Mouse (Mus musculus) G1E (cell line): ENCODE results near the gene Mrpl54. TPM values are rescaled to one million over a fixed set of nuclear protein-coding genes. Genes with fewer than 3 reads are reported as not detected.
"Not testable (repeated sequence)": the region's sequence is repeated elsewhere in the genome, so short reads cannot be mapped to it uniquely, and the experiment has no call there.

ENCODE experiments used
- ATAC-seq: 2 replicates; pipeline ENCODE4 v1.8.0; 2016; ENCODE audit warnings: mild to moderate bottlenecking; ENCODE audit not compliant: insufficient number of reproducible peaks, poor library complexity, low FRiP score, severe bottlenecking; ENCODE audit errors: extremely low read depth
- DNase-seq: peaks from one replicate; pipeline ENCODE4 v3.0.0; 2012; ENCODE audit warnings: low spot score
- H3K27me3 ChIP-seq: 2 replicates; pipeline ENCODE4 v1.6.1; 2012; ENCODE audit warnings: mild to moderate bottlenecking, low read length, inconsistent platforms; ENCODE audit not compliant: insufficient read depth
- H3K36me3 ChIP-seq: replicated peaks from 2 replicates; pipeline ENCODE3; 2012; ENCODE audit warnings: mild to moderate bottlenecking, inconsistent platforms
- H3K4me1 ChIP-seq: 2 replicates; pipeline ENCODE4 v1.6.1; 2012; ENCODE audit warnings: low read depth, low read length, inconsistent platforms, mixed read lengths; ENCODE audit not compliant: insufficient read depth
- H3K4me3 ChIP-seq: 2 replicates; pipeline ENCODE4 v1.5.1; 2012; ENCODE audit warnings: low read depth, mild to moderate bottlenecking, inconsistent platforms, low read length, moderate library complexity, mixed read lengths
- H3K9me3 ChIP-seq: replicated peaks from 2 replicates; pipeline ENCODE4 v1.6.1; 2012; ENCODE audit warnings: inconsistent platforms
- CTCF ChIP-seq: IDR thresholded peaks from 2 replicates; pipeline ENCODE4 v1.5.1; 2012; ENCODE audit warnings: low read depth, low read length, inconsistent platforms, mixed read lengths
- GATA1 ChIP-seq: IDR thresholded peaks from 2 replicates; pipeline ENCODE4 v1.6.1; 2012; ENCODE audit warnings: borderline replicate concordance, low read length, inconsistent platforms, mixed read lengths
- GATA2 ChIP-seq: IDR thresholded peaks from 2 replicates; pipeline ENCODE4 v1.6.1; 2012; ENCODE audit warnings: low read depth, low read length, inconsistent platforms, borderline replicate concordance
- POLR2AphosphoS5 ChIP-seq: IDR thresholded peaks from 2 replicates; pipeline ENCODE4 v1.6.1; 2012; ENCODE audit warnings: low read depth, low read length, inconsistent platforms; ENCODE audit not compliant: insufficient replicate concordance
- TAL1 ChIP-seq: conservative IDR thresholded peaks from 2 replicates; pipeline ENCODE4 v1.6.1; 2012; ENCODE audit warnings: low read depth, low read length, inconsistent platforms, mixed read lengths
- polyA plus RNA-seq: library from polyadenylated mRNA; stranded (reverse); fragments of >175 nt; gene quantifications from 2 replicates; pipeline ENCODE4 v1.2.3, GENCODE M21; 2012
- total RNA-seq, 2 experiments: library from RNA; stranded (forward) in 1 of 2; stranded (reverse) in 1 of 2; fragments of 200-1000 nt in 1 of 2; fragments of >200 nt in 1 of 2; fragmentation: Nextera tagmentation in 1 of 2; gene quantifications; 2 replicates each; pipeline ENCODE4 v1.2.3; 2014 to 2017

The Mrpl54 gene
- total and polyA plus RNA-seq, 3 experiments = 75.6 to 612 (median 186) TPM

DNA sequence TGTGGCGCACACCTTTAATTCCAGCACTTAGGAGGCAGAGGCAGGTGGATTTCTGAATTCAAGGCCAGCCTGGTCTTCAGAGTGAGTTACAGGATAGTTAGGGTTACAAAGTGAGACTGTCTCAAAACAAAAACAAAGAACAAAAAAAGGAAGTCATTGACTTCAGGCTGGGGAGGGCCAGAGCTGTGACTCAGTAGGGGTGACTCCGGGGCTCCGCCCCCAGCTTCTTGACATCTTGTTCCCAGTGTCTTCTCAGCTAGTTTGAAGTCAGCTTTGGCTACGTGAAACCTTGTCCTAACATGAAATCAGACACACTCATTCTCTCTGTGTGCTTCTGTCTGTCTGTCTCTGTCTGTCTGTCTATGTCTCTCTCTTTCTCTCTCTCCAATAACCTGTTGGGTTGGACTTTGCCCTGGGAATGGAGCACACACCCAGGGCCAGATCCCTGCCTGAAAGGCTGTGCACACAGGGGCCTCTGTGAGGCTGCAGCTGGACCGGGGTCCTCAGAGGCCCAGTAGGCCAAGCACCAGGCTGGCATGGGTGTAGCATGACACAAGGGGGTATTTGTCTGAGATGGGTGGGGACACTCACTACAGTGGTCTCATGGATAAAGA lies 45.2 kb downstream of the Mrpl54 start:
- TF ChIP-seq GATA1 (no peak), POLR2AphosphoS5 (no peak), CTCF (no peak), GATA2 (no peak), TAL1 (no peak)
- peak; percentile 49 for DNase-seq
- Histone ChIP-seq H3K36me3 (no peaks in the 10 kb centered on the region), H3K4me3 (no peak overlapping the region), H3K27me3 (peaks cover 24% of the 10 kb centered on the region), H3K4me1 (peaks cover 18% of the 10 kb centered on the region), H3K9me3 (no peaks in the 10 kb centered on the region)
- ATAC-seq = no peak

DNA sequence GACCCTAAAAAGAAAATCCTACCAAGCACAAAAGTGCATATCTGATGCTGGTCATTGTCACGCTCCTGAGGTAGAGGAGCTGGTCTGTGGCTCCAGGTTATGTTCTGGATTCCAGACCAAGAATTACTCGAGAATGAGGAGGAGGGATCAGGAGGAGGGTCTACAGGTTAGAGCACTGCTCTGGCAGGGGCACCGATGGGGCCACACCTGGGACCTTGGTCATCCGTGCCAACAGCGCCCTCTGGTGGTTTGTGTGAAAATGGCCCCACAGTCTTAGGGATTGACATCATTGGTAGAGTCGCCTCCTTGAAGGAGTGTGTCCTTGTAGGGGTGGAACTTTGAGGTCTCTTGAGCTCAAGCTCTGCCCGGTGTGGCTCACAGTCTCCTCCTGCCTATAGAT lies 48.8 kb downstream of the Mrpl54 start:
- ATAC-seq (no peak), DNase-seq (peak; percentile 59)
- no peak for TF ChIP-seq GATA1
- no peak for TF ChIP-seq GATA2
- TF ChIP-seq POLR2AphosphoS5 = no peak
- peak; percentile 75 for TF ChIP-seq CTCF
- no peak for TF ChIP-seq TAL1
- Histone ChIP-seq H3K4me3 (no peak overlapping the region), H3K36me3 (no peaks in the 10 kb centered on the region), H3K27me3 (peaks cover 40% of the 10 kb centered on the region), H3K4me1 (peaks cover 18% of the 10 kb centered on the region), H3K9me3 (no peaks in the 10 kb centered on the region)

DNA sequence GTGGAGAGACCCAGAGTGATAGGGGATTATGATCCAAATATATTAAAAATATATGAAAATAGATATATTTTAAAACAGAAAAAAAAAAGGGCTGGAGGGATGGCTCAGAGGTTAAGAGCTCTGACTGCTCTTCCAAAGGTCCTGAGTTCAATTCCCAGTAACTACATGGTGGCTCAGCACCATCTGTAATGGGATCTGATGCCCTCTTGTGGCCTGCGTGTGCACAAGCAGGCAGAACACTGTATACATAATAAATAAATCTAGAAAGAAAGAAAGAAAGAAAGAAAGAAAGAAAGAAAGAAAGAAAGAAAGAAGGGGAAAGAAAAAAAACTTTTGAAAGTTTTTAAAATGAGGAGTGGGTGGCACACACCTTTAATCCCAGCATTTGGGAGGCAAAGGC lies 49.5 kb downstream of the Mrpl54 start:
- not testable (repeated sequence) for H3K9me3 ChIP-seq, H3K36me3 ChIP-seq, H3K4me3 ChIP-seq, ATAC-seq, DNase-seq
- TF ChIP-seq CTCF = 0 out of 2 replicates have a peak, but pooled peaks have one; percentile 2
- Histone ChIP-seq H3K4me1 (peaks cover 18% of the 10 kb centered on the region), H3K27me3 (peaks cover 45% of the 10 kb centered on the region)

DNA sequence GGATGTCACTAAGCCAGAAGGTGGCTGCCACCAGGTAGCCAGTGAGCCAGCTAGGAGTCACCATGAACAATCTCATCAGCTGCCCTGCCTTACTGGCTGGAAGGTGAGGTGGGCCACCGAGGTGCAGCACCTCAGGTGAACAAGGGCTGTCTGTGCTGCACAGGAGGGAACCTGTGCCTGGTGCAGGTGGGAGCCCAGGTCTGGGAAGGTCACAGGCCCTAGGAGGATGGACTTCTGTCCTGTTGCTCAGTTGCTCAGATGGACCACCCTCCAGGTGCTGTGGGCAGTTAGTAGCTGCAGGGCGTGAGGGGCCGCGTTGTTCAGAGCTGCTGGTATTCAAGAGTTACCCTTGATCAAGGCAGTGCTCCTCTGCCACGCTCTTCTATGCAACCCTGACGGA lies 49.9 kb downstream of the Mrpl54 start:
- no peak for DNase-seq

DNA sequence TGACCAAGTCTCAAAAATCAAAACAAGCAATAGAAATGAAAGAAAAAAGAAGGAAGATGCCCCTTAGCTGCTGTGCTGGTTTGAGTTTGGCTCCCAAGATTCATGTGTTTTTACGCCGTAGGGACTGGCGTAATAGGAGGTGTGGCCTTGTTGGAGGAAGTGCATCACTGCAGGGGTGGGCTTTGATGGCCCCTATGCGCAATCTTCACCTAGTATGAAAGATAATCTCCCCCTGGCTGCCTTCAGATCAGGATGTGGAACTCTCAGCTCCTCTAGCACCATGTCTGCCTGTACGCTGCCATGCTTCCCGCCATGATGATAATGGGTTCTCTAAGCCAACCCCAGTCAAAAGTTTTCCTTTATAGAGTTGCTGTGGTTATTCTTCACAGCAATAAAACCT lies 50.5 kb downstream of the Mrpl54 start:
- Histone ChIP-seq H3K27me3 (peaks cover 46% of the 10 kb centered on the region), H3K4me1 (peaks cover 12% of the 10 kb centered on the region)

More for the DNA sequence above, 49.9 kb downstream of the Mrpl54 start:
- Histone ChIP-seq H3K9me3 (no peaks in the 10 kb centered on the region), H3K4me1 (peaks cover 17% of the 10 kb centered on the region), H3K36me3 (no peaks in the 10 kb centered on the region), H3K27me3 (peaks cover 46% of the 10 kb centered on the region), H3K4me3 (no peak overlapping the region)
- TF ChIP-seq POLR2AphosphoS5 (no peak), TAL1 (no peak), CTCF (no peak), GATA1 (no peak), GATA2 (no peak)
- ATAC-seq = no peak

More for the DNA sequence above, 50.5 kb downstream of the Mrpl54 start:
- Histone ChIP-seq H3K4me3 (no peak overlapping the region), H3K9me3 (no peaks in the 10 kb centered on the region), H3K36me3 (no peaks in the 10 kb centered on the region)
- no peak for DNase-seq
- no peak for ATAC-seq
- no peak for TF ChIP-seq POLR2AphosphoS5
- no peak for TF ChIP-seq CTCF

Other genes starting within 250 kb of the Mrpl54 start
Only the 20 nearest of the 33 such genes appear.
- 28.6 and 34.4 TPM in 2 replicates for gene Pias4, start 99.0 kb downstream of the Mrpl54 start, total RNA-seq (2014; fragmentation: Nextera tagmentation)
- 21.2 and 24.8 TPM in 2 replicates for gene Pias4, start 99.0 kb downstream of the Mrpl54 start, total RNA-seq (2017)
- gene Pias4, start 99.0 kb downstream of the Mrpl54 start, polyA plus RNA-seq = 62.7 and 70.5 TPM in 2 replicates
- gene Eef2, start 90.3 kb downstream of the Mrpl54 start, total RNA-seq (2014; fragmentation: Nextera tagmentation) = 1,577 and 1,715 TPM in 2 replicates
- gene Eef2, start 90.3 kb downstream of the Mrpl54 start, total RNA-seq (2017) = 1,676 and 1,695 TPM in 2 replicates
- gene Eef2, start 90.3 kb downstream of the Mrpl54 start, polyA plus RNA-seq = 2,355 and 3,878 TPM in 2 replicates
- 34.2 and 43.3 TPM in 2 replicates for gene Dapk3, start 83.9 kb downstream of the Mrpl54 start, total RNA-seq (2014; fragmentation: Nextera tagmentation)
- 39.3 and 40.8 TPM in 2 replicates for gene Dapk3, start 83.9 kb downstream of the Mrpl54 start, total RNA-seq (2017)
- gene Dapk3, start 83.9 kb downstream of the Mrpl54 start, polyA plus RNA-seq = 69.8 and 96.7 TPM in 2 replicates
- gene 4930442H23Rik, start 83.1 kb downstream of the Mrpl54 start, total RNA-seq (2014; fragmentation: Nextera tagmentation) = not detected in 2 replicates
- not detected in 2 replicates for gene 4930442H23Rik, start 83.1 kb downstream of the Mrpl54 start, total RNA-seq (2017)
- not detected in 2 replicates for gene 4930442H23Rik, start 83.1 kb downstream of the Mrpl54 start, polyA plus RNA-seq
- gene Nmrk2, start 64.9 kb downstream of the Mrpl54 start, total RNA-seq (2014; fragmentation: Nextera tagmentation) = not detected in 2 replicates
- gene Nmrk2, start 64.9 kb downstream of the Mrpl54 start, total RNA-seq (2017) = not detected in 2 replicates
- gene Nmrk2, start 64.9 kb downstream of the Mrpl54 start, polyA plus RNA-seq = not detected in 2 replicates
- gene Atcay, start 36.1 kb downstream of the Mrpl54 start, total RNA-seq (2014; fragmentation: Nextera tagmentation) = not detected in 2 replicates
- gene Atcay, start 36.1 kb downstream of the Mrpl54 start, total RNA-seq (2017) = 0.06 and 0.11 TPM in 2 replicates
- not detected in 2 replicates for gene Atcay, start 36.1 kb downstream of the Mrpl54 start, polyA plus RNA-seq
- 7.0 and 7.1 TPM in 2 replicates for gene Zfr2, start 33.8 kb downstream of the Mrpl54 start, total RNA-seq (2014; fragmentation: Nextera tagmentation)
- 2.6 and 3.2 TPM in 2 replicates for gene Zfr2, start 33.8 kb downstream of the Mrpl54 start, total RNA-seq (2017)
- 1.8 and 1.9 TPM in 2 replicates for gene Zfr2, start 33.8 kb downstream of the Mrpl54 start, polyA plus RNA-seq
- not detected in 2 replicates for gene Matk, start 14.0 kb downstream of the Mrpl54 start, total RNA-seq (2014; fragmentation: Nextera tagmentation)
- 0.05 and 0.06 TPM in 2 replicates for gene Matk, start 14.0 kb downstream of the Mrpl54 start, total RNA-seq (2017)
- 0.07 TPM in 1 of 2 replicates, not detected in the other for gene Matk, start 14.0 kb downstream of the Mrpl54 start, polyA plus RNA-seq
- 36.2 and 44.6 TPM in 2 replicates for gene Apba3, start within 50 bp of the Mrpl54 start, total RNA-seq (2014; fragmentation: Nextera tagmentation)
- gene Apba3, start within 50 bp of the Mrpl54 start, total RNA-seq (2017) = 27.9 and 38.9 TPM in 2 replicates
- gene Apba3, start within 50 bp of the Mrpl54 start, polyA plus RNA-seq = 113 and 130 TPM in 2 replicates
- 0.44 TPM in 1 of 2 replicates, not detected in the other for gene Tjp3, start 24.6 kb upstream of the Mrpl54 start, total RNA-seq (2014; fragmentation: Nextera tagmentation)
- 1.8 and 1.9 TPM in 2 replicates for gene Tjp3, start 24.6 kb upstream of the Mrpl54 start, total RNA-seq (2017)
- gene Tjp3, start 24.6 kb upstream of the Mrpl54 start, polyA plus RNA-seq = 1.4 and 1.6 TPM in 2 replicates
- gene Pip5k1c, start 26.0 kb upstream of the Mrpl54 start, total RNA-seq (2014; fragmentation: Nextera tagmentation) = 58.0 and 62.2 TPM in 2 replicates
- 58.8 and 66.6 TPM in 2 replicates for gene Pip5k1c, start 26.0 kb upstream of the Mrpl54 start, total RNA-seq (2017)
- gene Pip5k1c, start 26.0 kb upstream of the Mrpl54 start, polyA plus RNA-seq = 266 and 331 TPM in 2 replicates
- 9.0 and 11.4 TPM in 2 replicates for gene Cactin, start 54.2 kb upstream of the Mrpl54 start, total RNA-seq (2014; fragmentation: Nextera tagmentation)
- gene Cactin, start 54.2 kb upstream of the Mrpl54 start, total RNA-seq (2017) = 23.5 and 23.9 TPM in 2 replicates
- 77.9 and 80.5 TPM in 2 replicates for gene Cactin, start 54.2 kb upstream of the Mrpl54 start, polyA plus RNA-seq
- not detected in 2 replicates for gene Tbxa2r, start 61.8 kb upstream of the Mrpl54 start, total RNA-seq (2014; fragmentation: Nextera tagmentation)
- 0.06 TPM in 1 of 2 replicates, not detected in the other for gene Tbxa2r, start 61.8 kb upstream of the Mrpl54 start, total RNA-seq (2017)
- gene Tbxa2r, start 61.8 kb upstream of the Mrpl54 start, polyA plus RNA-seq = 0.06 TPM in 1 of 2 replicates, not detected in the other
- gene Gipc3, start 76.3 kb upstream of the Mrpl54 start, total RNA-seq (2014; fragmentation: Nextera tagmentation) = not detected in 2 replicates
- gene Gipc3, start 76.3 kb upstream of the Mrpl54 start, total RNA-seq (2017) = 0.11 TPM in 1 of 2 replicates, not detected in the other
- not detected in 2 replicates for gene Gipc3, start 76.3 kb upstream of the Mrpl54 start, polyA plus RNA-seq
- gene Hmg20b, start 83.5 kb upstream of the Mrpl54 start, total RNA-seq (2014; fragmentation: Nextera tagmentation) = 36.7 and 39.2 TPM in 2 replicates
- 12.0 and 21.9 TPM in 2 replicates for gene Hmg20b, start 83.5 kb upstream of the Mrpl54 start, total RNA-seq (2017)
- 142 and 193 TPM in 2 replicates for gene Hmg20b, start 83.5 kb upstream of the Mrpl54 start, polyA plus RNA-seq
- 14.3 and 14.4 TPM in 2 replicates for gene Mfsd12, start 90.6 kb upstream of the Mrpl54 start, total RNA-seq (2014; fragmentation: Nextera tagmentation)
- gene Mfsd12, start 90.6 kb upstream of the Mrpl54 start, total RNA-seq (2017) = 13.1 and 14.6 TPM in 2 replicates
- 46.7 and 48.2 TPM in 2 replicates for gene Mfsd12, start 90.6 kb upstream of the Mrpl54 start, polyA plus RNA-seq
- 2.0 TPM in 1 of 2 replicates, not detected in the other for gene 4930404N11Rik, start 98.9 kb upstream of the Mrpl54 start, total RNA-seq (2014; fragmentation: Nextera tagmentation)
- 0.17 and 1.2 TPM in 2 replicates for gene 4930404N11Rik, start 98.9 kb upstream of the Mrpl54 start, total RNA-seq (2017)
- gene 4930404N11Rik, start 98.9 kb upstream of the Mrpl54 start, polyA plus RNA-seq = 0.52 and 0.65 TPM in 2 replicates
- 29.7 and 65.2 TPM in 2 replicates for gene Fzr1, start 111.6 kb upstream of the Mrpl54 start, total RNA-seq (2014; fragmentation: Nextera tagmentation)
- gene Fzr1, start 111.6 kb upstream of the Mrpl54 start, total RNA-seq (2017) = 15.8 and 22.8 TPM in 2 replicates
- 88.9 and 96.2 TPM in 2 replicates for gene Fzr1, start 111.6 kb upstream of the Mrpl54 start, polyA plus RNA-seq
- gene Dohh, start 117.5 kb upstream of the Mrpl54 start, total RNA-seq (2014; fragmentation: Nextera tagmentation) = 9.6 and 11.9 TPM in 2 replicates
- 60.4 and 69.7 TPM in 2 replicates for gene Dohh, start 117.5 kb upstream of the Mrpl54 start, total RNA-seq (2017)
- gene Dohh, start 117.5 kb upstream of the Mrpl54 start, polyA plus RNA-seq = 186 and 220 TPM in 2 replicates
- 1.1 TPM in 1 of 2 replicates, not detected in the other for gene Gm48551, start 117.5 kb upstream of the Mrpl54 start, total RNA-seq (2014; fragmentation: Nextera tagmentation)
- 2.6 and 4.1 TPM in 2 replicates for gene Gm48551, start 117.5 kb upstream of the Mrpl54 start, total RNA-seq (2017)
- gene Gm48551, start 117.5 kb upstream of the Mrpl54 start, polyA plus RNA-seq = 0.72 and 1.3 TPM in 2 replicates